Mouse (Mus musculus): Measurements from ENCODE around the gene Tspan15. TPM values are rescaled to one million over a fixed set of nuclear protein-coding genes. Genes with fewer than 3 reads are reported as not detected.

Tspan15 gene
- total and polyA plus RNA-seq, 2 experiments = 4.1 to 8.6 TPM

GRCm38 (mm10) chr10:62145957-62146356 lies 85.1 kb downstream of the Tspan15 start:
- no peaks in the 10 kb centered on the region for H3K79me2 ChIP-seq (ENCODE audit: control insufficient read depth, insufficient read depth, low read length)
- no peak for DNase-seq (ENCODE audit: extremely low read depth, low read depth, low spot score)
- no peaks in the 10 kb centered on the region for H3K4me1 ChIP-seq (ENCODE audit: control insufficient read depth, insufficient read depth, low read length)
- H3K36me3 ChIP-seq (ENCODE audit: control insufficient read depth, insufficient read depth, low read length) = no peaks in the 10 kb centered on the region
- WGBS = 69% methylated on average over 5 of the region's 5 CpGs
- H3K27ac ChIP-seq (replicated peaks; ENCODE audit: insufficient read depth, low read depth, low read length) = no peak overlapping the region
- no peak overlapping the region for H3K4me3 ChIP-seq (ENCODE audit: insufficient read depth, low read depth, low read length)
- TF ChIP-seq POLR2A (IDR thresholded peaks at IDR 0.05; ENCODE audit: extremely low read depth, insufficient read depth, low read length) = no peak
- no peak for TF ChIP-seq CTCF (IDR thresholded peaks at IDR 0.05; ENCODE audit: low read depth, low read length)
- H3K9ac ChIP-seq (ENCODE audit: low read depth, low read length) = no peak overlapping the region
- no peaks in the 10 kb centered on the region; the same call in 1 of the 2 replicates for H3K27me3 ChIP-seq (ENCODE audit: control insufficient read depth, insufficient read depth, low read length)

GRCm38 (mm10) chr10:62143820-62144219 lies 87.2 kb downstream of the Tspan15 start, which contains the start of gene Fam241b:
TSS of gene Fam241b (minus strand) at chr10:62143920.
- DNase-seq (ENCODE audit: extremely low read depth, low read depth, low spot score) = no peak
- Histone ChIP-seq H3K36me3 (ENCODE audit: control insufficient read depth, insufficient read depth, low read length) (no peaks in the 10 kb centered on the region), H3K27me3 (ENCODE audit: control insufficient read depth, insufficient read depth, low read length) (no peaks in the 10 kb centered on the region; the same call in 1 of the 2 replicates), H3K4me1 (ENCODE audit: control insufficient read depth, insufficient read depth, low read length) (no peaks in the 10 kb centered on the region), H3K27ac (replicated peaks; ENCODE audit: insufficient read depth, low read depth, low read length) (no peak within 1 kb of the TSS), H3K4me3 (ENCODE audit: insufficient read depth, low read depth, low read length) (no peak within 1 kb of the TSS), H3K9ac (ENCODE audit: low read depth, low read length) (no peak within 1 kb of the TSS), H3K79me2 (ENCODE audit: control insufficient read depth, insufficient read depth, low read length) (no peaks in the 10 kb centered on the region)
- WGBS = 64% methylated on average over 8 of the region's 8 CpGs
- TF ChIP-seq POLR2A (IDR thresholded peaks at IDR 0.05; ENCODE audit: extremely low read depth, insufficient read depth, low read length) (no peak), CTCF (IDR thresholded peaks at IDR 0.05; ENCODE audit: low read depth, low read length) (no peak)

GRCm38 (mm10) chr10:62138040-62138439 lies 93.0 kb downstream of the Tspan15 start:
- Histone ChIP-seq H3K27me3 (ENCODE audit: control insufficient read depth, insufficient read depth, low read length) (peaks cover 11% of the 10 kb centered on the region), H3K9ac (ENCODE audit: low read depth, low read length) (no peak overlapping the region)

GRCm38 (mm10) chr10:62137150-62137549 lies 93.9 kb downstream of the Tspan15 start:
- Histone ChIP-seq H3K79me2 (ENCODE audit: control insufficient read depth, insufficient read depth, low read length) (no peaks in the 10 kb centered on the region), H3K27ac (replicated peaks; ENCODE audit: insufficient read depth, low read depth, low read length) (no peak overlapping the region), H3K9ac (ENCODE audit: low read depth, low read length) (no peak overlapping the region), H3K27me3 (ENCODE audit: control insufficient read depth, insufficient read depth, low read length) (peaks cover 15% of the 10 kb centered on the region), H3K36me3 (ENCODE audit: control insufficient read depth, insufficient read depth, low read length) (no peaks in the 10 kb centered on the region), H3K4me1 (ENCODE audit: control insufficient read depth, insufficient read depth, low read length) (no peaks in the 10 kb centered on the region), H3K4me3 (ENCODE audit: insufficient read depth, low read depth, low read length) (no peak overlapping the region)
- no peak for DNase-seq (ENCODE audit: extremely low read depth, low read depth, low spot score)
- WGBS = 14% methylated on average over 4 of the region's 4 CpGs
- TF ChIP-seq POLR2A (IDR thresholded peaks at IDR 0.05; ENCODE audit: extremely low read depth, insufficient read depth, low read length) = no peak
- TF ChIP-seq CTCF (IDR thresholded peaks at IDR 0.05; ENCODE audit: low read depth, low read length) = no peak

More at GRCm38 (mm10) chr10:62138040-62138439, 93.0 kb downstream of the Tspan15 start:
- no peaks in the 10 kb centered on the region for H3K79me2 ChIP-seq (ENCODE audit: control insufficient read depth, insufficient read depth, low read length)
- H3K27ac ChIP-seq (replicated peaks; ENCODE audit: insufficient read depth, low read depth, low read length) = no peak overlapping the region
- no peak for DNase-seq (ENCODE audit: extremely low read depth, low read depth, low spot score)
- no peaks in the 10 kb centered on the region for H3K36me3 ChIP-seq (ENCODE audit: control insufficient read depth, insufficient read depth, low read length)
- no peaks in the 10 kb centered on the region for H3K4me1 ChIP-seq (ENCODE audit: control insufficient read depth, insufficient read depth, low read length)
- TF ChIP-seq POLR2A (IDR thresholded peaks at IDR 0.05; ENCODE audit: extremely low read depth, insufficient read depth, low read length) = no peak
- no peak for TF ChIP-seq CTCF (IDR thresholded peaks at IDR 0.05; ENCODE audit: low read depth, low read length)
- WGBS = 19% methylated on average over 3 of the region's 3 CpGs
- no peak overlapping the region for H3K4me3 ChIP-seq (ENCODE audit: insufficient read depth, low read depth, low read length)

GRCm38 (mm10) chr10:62135696-62136470 lies 95.2 kb downstream of the Tspan15 start:
- Histone ChIP-seq H3K4me3 (ENCODE audit: insufficient read depth, low read depth, low read length) (no peak overlapping the region), H3K9ac (ENCODE audit: low read depth, low read length) (no peak overlapping the region), H3K27me3 (ENCODE audit: control insufficient read depth, insufficient read depth, low read length) (peaks cover 20% of the 10 kb centered on the region), H3K36me3 (ENCODE audit: control insufficient read depth, insufficient read depth, low read length) (no peaks in the 10 kb centered on the region), H3K27ac (replicated peaks; ENCODE audit: insufficient read depth, low read depth, low read length) (no peak overlapping the region), H3K79me2 (ENCODE audit: control insufficient read depth, insufficient read depth, low read length) (no peaks in the 10 kb centered on the region), H3K4me1 (ENCODE audit: control insufficient read depth, insufficient read depth, low read length) (no peaks in the 10 kb centered on the region)
- WGBS = 9% methylated on average over 8 of the region's 8 CpGs
- TF ChIP-seq CTCF (IDR thresholded peaks at IDR 0.05; ENCODE audit: low read depth, low read length) (no peak), POLR2A (IDR thresholded peaks at IDR 0.05; ENCODE audit: extremely low read depth, insufficient read depth, low read length) (no peak)
- DNase-seq (ENCODE audit: extremely low read depth, low read depth, low spot score) = no peak

Other genes starting within 250 kb of the Tspan15 start
- not detected in 2 replicates for gene Neurog3, start 98.2 kb downstream of the Tspan15 start, total RNA-seq (2014; rRNA removed)
- not detected in 2 replicates for gene Neurog3, start 98.2 kb downstream of the Tspan15 start, polyA plus RNA-seq (2012; rRNA removed)
- 2.1 and 3.6 TPM in 2 replicates for gene Fam241b, start 87.3 kb downstream of the Tspan15 start, total RNA-seq (2014; rRNA removed)
- gene Fam241b, start 87.3 kb downstream of the Tspan15 start, polyA plus RNA-seq (2012; rRNA removed) = 3.2 and 3.9 TPM in 2 replicates
- gene Tacr2, start 21.2 kb upstream of the Tspan15 start, total RNA-seq (2014; rRNA removed) = not detected in 2 replicates
- gene Tacr2, start 21.2 kb upstream of the Tspan15 start, polyA plus RNA-seq (2012; rRNA removed) = not detected in 2 replicates
- gene Hk1, start 148.7 kb upstream of the Tspan15 start, total RNA-seq (2014; rRNA removed) = 1.6 and 1.7 TPM in 2 replicates
- 1.4 TPM in 2 replicates for gene Hk1, start 148.7 kb upstream of the Tspan15 start, polyA plus RNA-seq (2012; rRNA removed)
- under 0.01 and 0.18 TPM in 2 replicates for gene Hkdc1, start 191.2 kb upstream of the Tspan15 start, total RNA-seq (2014; rRNA removed)
- 0.05 TPM in 1 of 2 replicates, not detected in the other for gene Hkdc1, start 191.2 kb upstream of the Tspan15 start, polyA plus RNA-seq (2012; rRNA removed)
- 0.09 and 0.27 TPM in 2 replicates for gene 4930507D05Rik, start 218.2 kb upstream of the Tspan15 start, total RNA-seq (2014; rRNA removed)
- 0.12 TPM in 1 of 2 replicates, not detected in the other for gene 4930507D05Rik, start 218.2 kb upstream of the Tspan15 start, polyA plus RNA-seq (2012; rRNA removed)
- 18.8 and 19.1 TPM in 2 replicates for gene Supv3l1, start 218.5 kb upstream of the Tspan15 start, total RNA-seq (2014; rRNA removed)
- 10.5 and 12.1 TPM in 2 replicates for gene Supv3l1, start 218.5 kb upstream of the Tspan15 start, polyA plus RNA-seq (2012; rRNA removed)